Mouse (Mus musculus) ZHBTc4 (cell line): ENCODE results near the gene Apol7a.

Source experiments
- DNase-seq: peaks from one replicate; pipeline ENCODE4 v3.0.0-alpha.2; 2011; ENCODE audit warnings: low read depth, low spot score

The Apol7a gene

DNA sequence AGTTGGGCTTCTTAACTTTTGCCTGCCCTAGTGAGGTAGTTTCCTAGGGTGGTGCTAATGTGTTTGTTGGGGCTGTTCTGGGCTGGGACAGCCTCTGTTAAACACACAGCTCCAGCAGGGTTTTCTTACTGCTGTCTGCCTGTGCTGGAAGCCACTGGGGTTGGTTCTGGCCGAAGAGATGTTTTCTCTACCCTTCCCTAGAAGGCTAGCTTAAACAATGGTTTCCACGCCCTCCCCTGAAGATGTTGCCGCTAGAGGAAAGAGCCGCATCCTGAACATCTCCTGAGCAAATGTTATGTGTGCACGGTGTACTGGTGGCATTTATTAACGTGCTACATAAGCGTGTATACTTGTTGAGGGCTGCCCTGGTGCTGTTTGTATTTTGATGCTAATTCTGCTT, 50.8 kb downstream of the Apol7a start:
- peak; percentile 59 for DNase-seq

DNA sequence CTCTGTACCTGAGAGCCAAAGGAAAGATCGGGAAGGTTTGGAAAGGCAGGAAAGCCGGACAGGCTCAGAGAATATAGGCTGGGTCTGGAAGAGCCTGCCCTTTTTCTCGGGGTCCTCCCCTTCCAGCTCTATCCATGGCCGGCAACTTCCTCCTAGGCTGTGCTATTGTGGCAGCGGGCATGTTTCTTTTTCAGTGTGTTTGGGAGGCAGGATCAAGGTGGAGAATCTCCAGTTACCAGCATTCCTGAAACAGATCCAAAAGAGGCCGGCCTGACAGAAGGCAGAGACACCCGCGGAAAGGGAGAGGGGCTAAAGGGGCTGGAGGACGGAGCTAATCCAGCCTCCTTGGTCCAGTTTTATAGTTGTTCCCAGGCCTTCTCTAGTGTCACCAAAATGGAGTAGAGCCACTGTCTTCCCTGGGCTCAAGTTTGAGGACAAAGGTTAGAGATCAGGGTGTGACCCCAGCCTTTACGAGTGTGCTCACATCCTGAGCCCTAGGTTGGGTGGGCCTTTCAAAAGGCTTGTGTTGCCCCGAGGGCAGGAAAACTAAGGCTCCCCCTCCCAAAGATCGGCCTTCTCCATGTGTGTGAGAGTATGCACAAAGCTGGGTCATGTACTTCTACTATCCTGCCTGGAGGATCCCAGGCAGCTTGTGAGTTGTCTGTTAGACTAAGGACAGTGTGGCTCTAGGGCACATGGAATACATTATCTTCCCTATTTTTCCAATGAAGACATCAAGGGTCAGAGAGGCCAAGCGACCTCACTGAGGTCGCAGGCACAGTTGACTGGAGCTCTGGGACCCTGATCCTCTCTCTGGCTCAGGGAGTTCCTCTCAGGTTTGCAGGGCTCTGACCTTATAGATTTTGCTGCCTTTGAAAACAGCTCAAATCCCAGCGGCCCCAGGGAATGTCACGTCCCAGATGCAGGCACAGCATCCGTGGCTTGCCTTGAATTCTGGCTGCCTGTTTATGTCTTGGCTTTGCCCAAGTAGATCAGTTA, 54.5 kb downstream of the Apol7a start:
- DNase-seq: peak; percentile 76

DNA sequence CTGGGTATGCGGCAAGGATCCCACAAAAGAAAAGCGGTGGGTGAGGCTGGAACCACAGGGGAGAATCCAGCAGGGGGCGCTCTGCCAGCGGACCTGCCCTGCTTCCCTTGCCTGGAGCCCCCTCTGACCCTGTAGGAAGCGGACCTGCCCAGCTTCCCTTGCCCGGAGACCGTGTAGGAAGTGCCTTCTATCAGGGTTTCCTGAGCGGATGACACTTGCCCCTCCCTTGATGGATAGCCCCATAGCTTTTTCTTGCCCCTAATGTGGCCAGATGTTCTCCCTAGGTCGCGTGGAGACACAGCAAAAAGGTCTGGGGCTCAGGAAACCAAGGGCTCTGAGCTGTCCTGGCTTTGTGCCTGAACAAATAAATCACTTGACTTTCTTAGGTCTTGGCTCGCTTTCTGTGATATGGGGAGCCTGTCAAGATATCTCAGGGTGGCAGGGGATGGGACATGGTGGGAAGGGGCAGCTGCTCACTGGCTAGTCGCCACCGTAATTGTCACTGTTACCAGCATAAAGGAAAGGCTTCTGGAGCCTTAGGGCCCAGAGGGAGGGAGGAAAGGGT, 55.3 kb downstream of the Apol7a start:
- DNase-seq: peak; percentile 87

DNA sequence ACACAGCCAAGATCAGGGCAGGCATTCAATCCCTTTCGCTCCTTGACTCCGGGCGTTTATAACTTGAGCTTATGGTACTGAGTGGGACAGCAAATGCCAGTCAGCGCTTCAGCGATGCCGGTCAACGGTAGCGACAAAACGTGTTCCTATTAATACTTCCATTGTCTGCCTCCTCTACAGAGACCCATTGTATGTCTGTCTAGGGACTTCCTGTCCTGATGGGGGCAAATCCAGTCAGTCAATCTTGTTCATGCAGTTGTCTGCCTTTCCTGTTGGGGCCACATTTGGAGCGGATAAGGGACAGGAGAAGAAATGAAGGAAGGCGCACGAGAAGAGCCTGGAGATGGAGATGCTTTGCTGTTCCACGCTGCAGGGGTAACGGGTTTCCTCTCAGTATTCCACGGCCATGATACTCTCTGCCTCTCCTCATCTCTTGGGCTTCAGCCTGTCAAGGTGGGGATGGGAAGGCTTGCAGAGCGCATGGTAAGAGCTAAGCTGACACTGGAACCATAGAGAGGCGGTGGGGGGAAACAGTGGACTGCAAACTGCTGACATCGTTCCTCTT, 55.9 kb downstream of the Apol7a start:
- no peak for DNase-seq

DNA sequence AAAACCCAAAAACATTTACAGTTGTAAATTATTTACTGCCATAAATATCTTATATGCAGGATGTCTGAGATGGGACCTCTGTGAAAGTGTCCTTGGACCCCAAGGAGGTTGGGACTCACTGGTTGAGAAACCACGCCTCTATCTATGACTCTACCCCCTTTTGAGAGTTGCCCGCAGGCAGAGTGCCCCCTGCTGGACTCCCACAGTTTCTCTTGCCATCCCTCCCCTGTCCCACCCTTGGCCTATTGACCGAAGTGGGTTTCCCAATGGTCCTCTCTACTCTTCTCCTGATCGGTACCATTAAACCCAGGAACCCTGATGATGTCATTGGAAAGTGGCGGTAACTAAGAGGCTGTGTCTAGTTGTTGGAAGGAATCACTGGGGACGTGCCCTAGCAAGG, 56.9 kb downstream of the Apol7a start:
- DNase-seq: peak; percentile 72

DNA sequence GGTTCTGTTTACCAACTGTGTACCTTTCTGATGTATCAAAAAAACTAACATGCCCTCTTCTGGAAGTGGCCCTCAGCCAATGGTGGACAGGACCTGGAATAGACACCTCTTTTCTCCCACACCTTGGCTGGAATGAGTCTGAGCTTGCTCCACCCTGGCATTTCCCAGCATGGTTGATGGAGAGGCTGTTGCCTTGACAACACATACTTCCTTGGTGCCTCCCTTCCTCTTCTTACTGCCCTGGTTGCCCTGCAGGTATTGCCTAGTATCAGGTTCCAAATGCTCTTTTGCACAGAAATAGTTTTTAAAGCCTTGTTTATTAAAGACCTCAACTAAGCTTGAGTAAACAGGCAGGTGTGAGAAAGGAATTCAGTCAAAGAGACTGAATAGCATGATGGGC, 58.3 kb downstream of the Apol7a start:
- DNase-seq: no peak

DNA sequence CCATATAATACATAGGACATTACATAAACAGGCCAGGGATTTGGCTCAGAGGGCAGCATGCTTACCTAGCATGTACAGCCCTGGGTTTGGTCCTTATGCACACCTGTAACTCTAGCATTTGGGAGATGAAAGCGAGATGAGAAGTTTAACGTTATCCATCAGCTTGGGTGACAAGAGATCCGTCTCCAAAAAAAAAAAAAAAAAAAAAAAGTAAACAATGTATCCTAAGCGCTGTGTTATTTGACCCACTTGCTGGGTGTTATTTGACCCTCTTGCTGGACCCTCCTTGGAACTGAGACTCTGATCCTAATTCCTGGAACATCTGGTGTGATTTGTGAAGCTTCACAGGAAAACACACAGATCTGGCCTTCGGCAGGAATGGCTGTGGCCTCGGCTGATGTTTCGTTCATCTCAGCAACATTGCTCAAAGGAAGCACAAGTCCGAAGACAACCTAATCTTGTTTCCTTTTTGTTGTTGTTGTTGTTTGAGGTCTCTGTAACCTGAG, 59.9 kb downstream of the Apol7a start:
- DNase-seq: peak; percentile 49

DNA sequence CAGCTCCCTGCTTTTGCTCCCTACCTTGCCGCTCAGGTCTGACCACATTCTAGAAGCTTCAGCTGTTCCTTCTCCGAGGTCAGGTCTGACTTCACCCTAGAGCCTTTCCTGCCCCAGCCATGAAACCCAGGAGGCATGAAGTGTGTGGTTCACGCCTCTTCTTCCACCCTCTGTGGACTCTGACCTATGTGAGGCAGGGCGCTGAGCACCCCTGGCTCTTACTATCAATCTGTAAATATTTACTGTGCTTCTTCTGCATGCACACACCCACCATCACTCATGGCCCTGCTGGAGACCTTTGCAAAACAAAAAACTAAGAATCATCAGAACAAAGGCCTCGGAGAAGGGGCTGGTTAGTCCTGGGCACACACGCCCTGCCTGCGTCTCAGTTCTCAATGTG, 60.5 kb downstream of the Apol7a start:
- peak; percentile 93 for DNase-seq
